Mouse (Mus musculus) testis, postnatal 10 days (tissue): ENCODE results near the gene Lrrc4c.

ENCODE experiments used
- DNase-seq: peaks from one replicate; pipeline ENCODE4 v3.0.0; 2021; ENCODE audit warnings: low spot score

The Lrrc4c gene

GRCm38 (mm10) chr2:97610566-97610965, 1292.6 kb downstream of the Lrrc4c start:
- DNase-seq, result no peak

- no peak for DNase-seq
These were observed 1296.8 kb downstream of the Lrrc4c start for GRCm38 (mm10) chr2:97614724-97615123.

GRCm38 (mm10) chr2:97618589-97618988, 1300.6 kb downstream of the Lrrc4c start:
- no peak for DNase-seq

- no peak for DNase-seq
These were observed 1322.0 kb downstream of the Lrrc4c start for GRCm38 (mm10) chr2:97639941-97640340.

- DNase-seq, result no peak
These were observed 1323.7 kb downstream of the Lrrc4c start for GRCm38 (mm10) chr2:97641661-97642060.

- no peak for DNase-seq
These were observed 1334.7 kb downstream of the Lrrc4c start for GRCm38 (mm10) chr2:97652711-97653110.
